Mouse (Mus musculus): ENCODE data around the gene Amz2.

- TF ChIP-seq CTCF (IDR thresholded peaks at IDR 0.05; ENCODE audit: low read depth, low read length): peak; percentile 45
- TF ChIP-seq POLR2A (IDR thresholded peaks at IDR 0.05; ENCODE audit: borderline replicate concordance, low read depth, low read length): no peak
Observed at GRCm38 (mm10) chr11:109441119-109441518, 15.4 kb downstream of the Amz2 start.

Data from bone marrow macrophage, adult 2 months (primary cell).